Mouse (Mus musculus): ENCODE data around the gene Lsm3. TPM values are rescaled to one million over a fixed set of nuclear protein-coding genes. Genes with fewer than 3 reads are reported as not detected.
"Not testable (repeated sequence)": the region's sequence is repeated elsewhere in the genome, so short reads cannot be mapped to it uniquely, and the experiment has no call there.

Gene Lsm3
- 10 to 100 TPM; 64.6 to 68.3 TPM for total RNA-seq (2021)
- long read RNA-seq, experiment 1, transcript Lsm3-201 (4 exons, 743 nt), result major isoform, 32 of 36 reads
- long read RNA-seq, experiment 1, partial matches to known transcripts, result 3 of 36 reads
- long read RNA-seq, experiment 1, other reads (novel, unspliced or antisense), result 1 of 36 reads
- long read RNA-seq, experiment 2, transcript Lsm3-201 (4 exons, 743 nt), result major isoform, 34 of 38 reads
- long read RNA-seq, experiment 2, partial matches to known transcripts, result 2 of 38 reads
- long read RNA-seq, experiment 2, other reads (novel, unspliced or antisense), result 1 of 38 reads

DNA sequence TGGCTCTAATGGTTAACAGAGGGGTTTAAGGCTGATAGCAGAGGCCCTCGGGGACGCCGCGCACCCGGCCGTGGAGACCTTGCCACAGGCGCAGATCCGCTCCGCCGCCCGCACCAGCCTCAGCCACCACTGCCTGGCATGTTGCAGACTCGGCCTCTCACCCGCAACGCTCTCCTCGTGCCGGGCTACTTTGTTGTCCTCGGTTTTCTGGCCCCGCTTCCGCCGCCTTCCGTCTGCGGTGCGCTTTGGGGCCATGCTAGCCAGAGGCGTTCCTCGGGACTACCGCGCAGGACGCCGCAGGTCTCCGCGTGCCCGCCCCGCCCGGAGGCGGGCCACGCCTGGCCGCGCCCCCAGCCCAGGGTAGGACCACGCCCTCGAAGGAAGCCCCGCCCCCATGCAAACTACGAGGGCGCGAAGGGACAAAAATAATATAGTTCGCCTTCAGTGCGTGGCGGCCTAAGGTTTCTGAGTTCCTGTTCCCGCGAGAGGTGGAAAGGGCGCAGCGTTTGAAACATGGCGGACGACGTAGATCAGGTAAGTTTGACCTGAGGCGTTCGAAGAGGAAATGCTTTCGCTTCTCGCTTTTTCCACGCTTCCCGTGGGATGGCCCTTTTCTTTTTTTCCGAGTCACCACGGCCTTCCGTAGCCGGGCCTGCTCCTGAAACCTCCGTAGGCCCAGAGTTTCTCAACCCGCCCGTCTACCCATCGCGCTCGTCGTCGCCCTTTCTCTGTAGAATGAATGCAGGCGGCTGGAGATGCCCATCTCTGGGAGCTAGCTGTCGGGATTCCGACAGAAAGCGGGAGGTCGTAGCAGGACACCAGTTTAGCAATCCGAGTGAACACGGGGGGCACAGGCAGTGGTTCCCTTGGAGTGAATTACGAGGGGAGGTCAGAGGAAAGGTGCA lies at the start of gene Lsm3, which contains the start of gene Xpc:
Lsm3 (plus strand) TSS at position 384 of the 905 bp plus-strand sequence.
Xpc (minus strand) TSS at position 344 of the 905 bp plus-strand sequence.
- DNase-seq (ENCODE audit: low spot score in 2 of 2), result peak; percentile 93 to 97

DNA sequence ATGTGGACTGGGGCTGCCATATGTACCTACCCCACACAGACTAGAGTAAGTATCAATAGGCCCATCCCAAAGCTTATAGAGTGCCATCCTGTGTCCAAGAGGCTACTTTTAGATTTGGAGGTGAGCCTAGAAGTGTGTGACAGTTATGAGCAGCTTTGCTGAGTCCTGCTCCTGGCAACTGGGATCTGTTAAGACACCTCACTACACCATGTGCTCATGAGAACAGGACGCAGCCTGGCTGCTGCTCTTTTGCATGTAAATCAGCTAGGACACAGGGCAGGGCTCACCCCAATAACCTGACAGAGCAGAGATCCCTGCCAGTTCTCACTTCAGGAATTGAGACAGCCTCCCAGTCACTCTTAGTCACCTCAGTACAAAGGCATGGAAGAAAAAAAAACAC lies 48.6 kb upstream of the Lsm3 start:
- no peak for DNase-seq (ENCODE audit: low spot score in 2 of 2)

DNA sequence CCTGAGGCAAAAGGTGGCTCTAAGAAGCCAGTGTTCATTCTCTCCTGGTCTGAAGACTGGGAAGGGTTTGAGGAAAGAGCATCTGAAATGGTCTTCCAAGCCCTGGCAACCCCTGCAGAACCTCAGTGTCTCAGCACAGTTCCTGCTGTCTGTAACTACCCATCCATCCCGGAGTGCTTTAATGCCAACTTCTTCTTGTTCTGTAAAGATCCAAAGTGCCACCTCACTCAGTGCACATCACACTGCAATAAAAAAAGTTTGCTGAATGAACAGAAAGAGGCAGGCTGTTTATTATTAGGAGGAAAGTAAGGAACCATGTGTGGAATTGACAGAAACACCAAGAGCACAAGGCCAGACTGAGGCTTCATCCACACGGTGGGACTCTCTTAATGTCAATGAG lies 45.0 kb upstream of the Lsm3 start:
- DNase-seq (ENCODE audit: low spot score in 2 of 2), result no peak

DNA sequence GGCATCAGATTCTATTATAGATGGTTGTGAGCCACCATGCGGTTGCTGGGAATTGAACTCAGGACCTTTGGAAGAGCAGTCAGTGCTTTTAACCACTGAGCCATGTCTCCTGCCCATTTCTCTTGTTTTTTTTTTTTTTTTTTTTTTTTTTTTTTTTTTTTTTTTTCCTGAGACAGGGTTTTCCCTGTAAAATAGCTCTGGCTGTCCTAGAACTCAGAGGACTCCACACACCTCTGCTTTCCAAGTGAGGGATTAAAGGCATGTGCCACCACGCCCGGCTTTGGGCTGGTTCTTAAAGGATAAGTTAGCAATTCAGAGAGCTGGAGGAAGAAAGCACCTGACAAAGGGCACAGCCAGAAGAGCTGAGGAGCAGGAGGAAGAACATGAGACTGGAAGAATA lies 44.3 kb upstream of the Lsm3 start:
- DNase-seq (ENCODE audit: low spot score in 2 of 2), result not testable (repeated sequence)

DNA sequence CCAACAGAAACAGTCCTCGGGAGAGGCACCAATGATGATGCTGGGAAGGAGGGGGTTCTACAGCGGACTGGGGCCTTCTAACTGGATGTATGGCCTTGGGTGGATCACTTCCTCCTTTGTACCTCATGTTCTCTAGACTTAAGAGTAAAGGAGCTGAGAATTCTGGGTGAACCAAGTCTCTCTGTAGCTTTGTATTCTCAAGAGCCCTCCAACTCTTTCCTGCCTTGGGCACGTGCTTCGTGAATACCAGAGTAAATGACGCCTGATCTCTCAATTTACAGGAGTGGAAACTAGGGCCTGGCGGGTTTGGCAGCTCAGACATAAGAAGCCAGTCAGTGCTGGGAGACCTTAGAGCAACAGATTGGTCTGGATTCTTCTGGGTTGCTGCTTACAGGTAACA lies 43.4 kb upstream of the Lsm3 start:
- no peak for DNase-seq (ENCODE audit: low spot score in 2 of 2)

DNA sequence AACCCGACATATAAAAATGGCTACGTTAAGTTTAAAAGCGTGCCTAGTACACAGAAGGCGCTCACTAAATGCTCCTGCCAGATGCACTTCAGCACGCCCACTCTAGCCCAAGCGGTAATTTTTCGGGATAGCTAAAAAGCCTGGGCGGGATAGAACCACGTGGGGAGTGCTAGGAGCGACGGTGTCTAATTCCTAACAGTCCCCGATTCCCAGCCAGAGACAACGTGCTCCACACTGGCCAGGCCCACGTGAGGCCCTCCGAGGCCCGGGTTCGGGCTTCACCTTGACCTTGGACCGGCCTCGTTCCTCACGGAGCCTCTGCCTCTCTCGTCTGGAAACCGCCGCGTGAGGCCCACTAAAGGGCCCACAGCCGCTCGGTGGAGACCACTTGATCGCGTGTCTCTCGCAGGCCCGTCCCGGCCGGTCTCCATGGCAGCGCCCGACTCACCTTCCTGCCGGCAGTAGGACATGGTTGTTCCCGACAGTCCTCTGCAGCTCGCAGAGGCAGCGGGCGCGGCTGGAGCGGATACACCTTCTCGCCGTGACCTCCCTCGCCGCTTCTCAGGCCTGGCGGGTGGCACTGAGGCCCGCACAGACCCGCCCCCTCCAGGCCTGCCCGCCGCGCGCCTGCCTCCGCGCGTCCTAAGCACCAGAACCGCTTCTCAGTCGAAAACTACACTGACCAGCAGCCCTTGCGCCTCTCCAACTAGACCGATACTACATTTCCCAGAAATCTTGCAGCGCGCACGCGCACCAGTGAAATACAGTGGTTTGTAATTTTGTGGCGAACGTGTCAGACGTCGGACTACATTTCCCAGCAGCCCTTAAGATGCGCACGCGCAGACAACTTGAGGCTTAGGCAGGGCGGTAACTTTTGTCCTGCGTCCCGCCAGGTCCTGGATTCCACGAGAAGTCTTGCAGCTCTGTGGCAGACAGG lies 42.6 kb upstream of the Lsm3 start, which contains the start of the genes Chchd4 and Tmem43:
Chchd4 (minus strand) TSS at position 679 of the 937 bp plus-strand sequence.
Tmem43 (plus strand) TSS at position 836 of the 937 bp plus-strand sequence.
- peak; percentile 92 to 98 for DNase-seq (ENCODE audit: low spot score in 2 of 2)

DNA sequence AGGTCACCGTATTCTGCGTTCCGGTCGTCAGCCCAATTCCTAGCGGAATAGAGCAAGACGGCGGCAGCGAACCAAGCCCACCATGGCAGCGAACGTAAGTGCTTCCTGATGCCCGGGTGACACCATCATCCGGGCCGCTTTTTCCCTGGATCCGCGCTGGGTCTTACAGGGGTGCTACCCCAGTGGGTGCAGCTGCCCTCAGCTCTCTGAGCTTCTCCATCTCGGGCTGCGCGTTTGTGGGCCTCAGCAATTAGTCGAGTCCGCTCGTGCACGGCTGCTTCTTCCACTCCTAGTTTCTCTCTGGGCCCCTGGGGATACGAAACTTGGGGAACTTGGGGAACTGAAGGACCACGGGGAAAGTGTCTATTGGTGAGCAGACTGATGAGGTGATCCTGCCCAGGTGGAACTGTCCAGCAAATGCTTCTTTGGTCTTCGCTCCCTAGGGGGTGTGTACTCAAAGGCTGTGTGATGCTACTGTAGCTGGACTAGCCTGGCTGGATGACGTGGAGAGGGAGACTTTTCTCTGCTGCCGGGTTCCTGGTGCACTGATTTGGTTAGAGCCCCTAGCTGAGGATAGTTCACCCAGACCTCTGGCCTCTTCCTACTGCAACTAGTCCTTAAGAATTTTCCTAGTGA lies 41.8 kb upstream of the Lsm3 start:
- no peak for DNase-seq (ENCODE audit: low spot score in 2 of 2)

DNA sequence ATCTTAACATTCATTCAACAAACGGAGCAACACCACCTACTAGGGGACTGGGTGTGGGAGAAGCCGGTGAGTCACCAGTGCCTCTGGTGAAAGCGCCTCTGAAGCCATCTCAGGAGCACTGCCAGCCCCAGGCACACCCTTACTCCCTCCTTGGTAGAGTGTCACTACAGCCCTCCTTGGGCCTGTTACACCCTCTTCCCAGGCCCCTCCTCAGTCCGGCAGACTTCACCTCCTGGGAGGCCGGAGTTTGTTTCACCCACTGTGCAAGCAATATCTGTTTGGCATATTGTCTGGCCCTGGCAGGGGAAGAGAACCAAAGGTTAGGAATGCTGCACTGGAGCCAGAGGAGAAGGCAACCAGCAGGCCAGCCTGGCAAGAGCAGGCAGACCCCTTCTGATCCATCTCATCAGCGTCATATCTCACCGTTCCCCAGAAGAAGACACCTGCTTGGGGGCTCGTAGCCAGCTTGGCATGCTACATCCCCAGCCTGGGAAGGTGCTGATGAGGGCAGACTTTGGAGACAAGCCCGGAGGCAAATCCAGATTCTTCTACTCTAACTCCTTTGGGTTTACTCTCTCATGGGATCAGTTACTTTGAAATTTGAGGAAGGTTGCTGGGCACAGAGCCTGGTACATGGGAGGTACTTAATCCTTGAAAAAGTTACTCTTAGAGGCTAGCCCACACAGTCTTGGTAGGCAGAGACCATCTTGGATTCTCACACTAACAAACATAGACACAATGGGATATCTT lies 41.1 kb upstream of the Lsm3 start:
- DNase-seq (ENCODE audit: low spot score in 2 of 2), result no peak

DNA sequence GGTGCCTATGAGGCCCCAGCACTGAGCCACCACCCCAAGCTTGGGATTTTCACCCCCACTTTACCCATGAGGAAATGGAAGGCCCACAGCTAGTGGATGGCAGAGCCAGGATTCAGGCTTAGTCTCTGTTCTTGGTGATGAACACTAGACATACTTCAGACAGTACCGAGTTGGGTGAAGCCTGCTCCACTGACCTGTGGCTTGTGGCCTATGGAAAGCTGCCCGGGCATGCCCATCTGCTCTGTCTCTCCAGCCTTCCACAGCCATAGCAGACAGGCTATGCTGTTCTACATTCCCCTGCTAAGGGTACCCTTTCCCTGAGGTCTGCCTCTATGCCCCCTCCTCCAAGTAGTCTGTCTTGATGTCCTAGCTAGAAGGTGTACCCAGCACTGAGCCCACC lies 39.2 kb upstream of the Lsm3 start:
- no peak for DNase-seq (ENCODE audit: low spot score in 2 of 2)

DNA sequence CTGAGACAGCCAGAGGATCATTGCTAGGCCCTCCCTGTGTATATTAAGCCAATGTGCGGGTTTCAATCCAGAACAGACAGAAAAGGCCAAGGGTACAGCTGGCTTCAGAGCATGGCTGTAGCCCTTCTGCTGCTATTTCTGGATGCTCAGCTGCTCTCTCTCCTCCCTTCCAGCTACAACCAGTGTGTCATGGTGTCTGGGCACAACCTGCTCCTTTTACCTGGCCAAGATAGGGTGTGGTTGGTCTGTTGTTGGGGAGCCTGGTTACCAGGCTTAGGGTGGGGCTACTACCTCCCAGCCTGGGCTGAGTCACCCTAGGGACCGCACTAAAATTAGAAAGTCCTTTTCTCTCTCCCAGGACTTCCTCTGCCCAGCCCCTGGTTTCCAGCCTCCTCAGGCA lies 32.4 kb upstream of the Lsm3 start:
- DNase-seq (ENCODE audit: low spot score in 2 of 2), result no peak

DNA sequence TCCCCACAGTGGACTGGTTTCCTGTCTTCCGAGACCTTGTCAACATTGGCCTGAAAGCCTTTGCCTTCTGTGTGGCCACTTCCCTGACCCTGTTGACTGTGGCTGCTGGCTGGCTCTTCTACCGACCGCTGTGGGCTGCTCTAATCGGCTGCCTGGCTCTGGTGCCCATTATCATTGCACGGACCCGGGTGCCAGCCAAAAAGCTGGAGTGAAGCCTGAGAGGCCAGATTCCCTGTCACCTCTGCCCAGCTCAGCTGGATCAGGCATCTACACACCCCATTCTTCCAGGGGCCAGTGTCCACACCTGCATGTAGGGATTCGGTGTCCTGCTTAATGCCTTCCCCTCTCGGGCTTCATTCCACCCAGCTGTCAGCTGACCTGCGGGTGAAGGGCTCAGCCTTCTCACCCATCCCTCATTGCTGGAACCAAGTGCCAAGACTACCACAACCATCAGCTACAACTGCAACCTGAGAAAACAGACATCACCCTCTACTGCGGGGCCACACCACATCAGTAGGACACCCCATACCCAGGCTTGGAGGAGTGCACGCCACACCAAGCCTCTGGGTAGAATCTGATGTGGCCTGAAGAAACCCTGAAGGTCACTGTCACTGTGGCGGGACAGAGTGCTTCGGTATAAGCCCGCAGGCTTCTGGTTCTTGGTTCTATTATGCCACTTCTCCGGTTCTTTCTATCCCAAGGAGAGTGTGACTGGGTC lies 28.8 kb upstream of the Lsm3 start:
- no peak for DNase-seq (ENCODE audit: low spot score in 2 of 2)

DNA sequence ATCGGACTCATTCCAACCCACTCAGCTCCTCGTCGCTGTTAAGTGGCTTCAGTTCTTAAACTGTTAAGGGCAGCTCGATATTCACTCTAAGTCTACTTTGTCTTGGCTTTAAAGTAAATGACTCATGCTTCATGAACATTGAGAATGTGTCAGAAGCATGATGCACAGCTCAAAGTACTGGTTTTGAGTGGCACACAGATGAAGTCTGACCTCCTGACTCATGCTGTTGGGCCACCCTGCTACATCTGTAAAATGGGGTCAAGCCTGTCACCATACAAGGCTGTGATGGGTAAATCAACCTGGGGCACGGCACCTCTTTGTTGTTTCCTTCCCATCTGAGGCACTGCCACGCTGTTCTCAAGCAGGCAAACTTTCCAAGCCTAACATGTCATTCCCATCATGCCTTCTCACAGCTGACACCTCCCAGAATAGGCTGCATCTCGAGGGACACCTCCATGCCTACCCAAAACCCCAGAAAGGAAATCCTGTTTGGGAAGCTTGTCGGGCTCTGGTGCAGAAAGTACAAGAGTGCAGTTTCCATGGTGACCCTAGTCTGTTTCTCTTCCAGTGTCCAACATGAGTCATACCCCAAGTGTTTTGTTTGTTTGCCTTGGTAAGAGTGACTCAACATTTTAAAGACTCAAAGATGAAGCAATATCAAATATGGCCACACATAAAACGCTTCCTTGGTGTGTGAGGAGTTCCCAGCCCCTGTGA lies 27.1 kb upstream of the Lsm3 start:
- peak in 1 of 2 experiments; percentile 28 for DNase-seq (ENCODE audit: low spot score in 2 of 2)

DNA sequence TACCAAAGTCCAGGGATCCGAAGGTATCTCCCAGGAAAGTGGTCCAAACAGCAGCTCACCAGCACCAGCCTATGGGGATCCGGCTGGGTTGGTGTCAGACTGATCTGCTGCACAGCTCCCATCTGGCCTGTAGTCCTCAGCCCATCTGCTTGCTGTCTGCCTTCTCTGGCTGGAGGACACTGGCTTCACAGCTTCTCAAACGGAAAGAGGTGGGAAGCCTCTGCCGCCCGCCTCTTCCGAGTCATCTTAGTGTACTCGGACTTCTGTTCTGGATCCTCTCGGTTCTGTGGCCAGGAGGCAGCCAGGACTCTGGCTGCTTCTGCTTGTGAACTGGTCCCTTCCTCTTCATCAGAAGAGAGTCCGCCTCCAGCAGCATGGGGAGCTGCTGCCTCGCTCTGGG lies 25.9 kb upstream of the Lsm3 start:
- DNase-seq (ENCODE audit: low spot score in 2 of 2), result no peak

DNA sequence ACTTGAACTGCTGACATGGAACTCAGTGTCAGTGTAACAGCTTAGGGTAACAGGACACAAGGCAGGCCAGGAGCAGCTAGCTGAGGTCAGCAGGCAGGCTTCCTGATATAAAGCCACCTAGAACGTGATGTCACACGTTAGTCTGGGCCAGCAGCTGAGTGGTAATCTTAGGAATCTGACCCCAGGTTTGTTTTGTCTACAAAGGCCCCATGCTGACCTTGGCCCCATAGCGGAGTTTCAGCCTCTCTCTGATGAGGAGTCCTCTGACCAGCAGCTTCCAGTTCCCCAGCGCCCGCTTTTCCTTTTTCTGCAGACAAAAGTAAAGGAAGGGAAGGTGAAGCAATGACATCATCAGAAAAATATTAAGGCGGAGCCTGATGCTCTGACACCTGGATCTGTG lies 24.7 kb upstream of the Lsm3 start:
- DNase-seq (ENCODE audit: low spot score in 2 of 2), result no peak

DNA sequence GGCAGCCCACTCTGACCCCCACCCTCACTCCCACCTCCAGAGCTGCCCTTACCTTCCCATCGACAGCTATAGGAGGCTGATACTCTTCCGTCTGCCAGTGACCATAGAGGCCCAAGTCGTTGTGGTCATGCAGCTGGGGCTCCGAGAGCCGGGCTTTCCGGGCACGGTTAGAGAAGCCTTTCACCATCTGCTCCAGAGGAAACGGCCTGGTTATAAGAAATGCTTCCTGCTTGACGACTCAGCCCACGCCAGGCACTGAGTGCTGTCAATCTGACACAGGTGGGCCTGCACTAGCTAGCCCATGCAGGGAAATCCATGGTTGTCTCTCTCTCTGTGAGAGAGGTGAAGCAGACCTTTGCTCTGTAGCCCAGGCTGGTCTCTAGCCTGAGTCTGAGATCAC lies 22.7 kb upstream of the Lsm3 start:
- DNase-seq (ENCODE audit: low spot score in 2 of 2), result no peak

DNA sequence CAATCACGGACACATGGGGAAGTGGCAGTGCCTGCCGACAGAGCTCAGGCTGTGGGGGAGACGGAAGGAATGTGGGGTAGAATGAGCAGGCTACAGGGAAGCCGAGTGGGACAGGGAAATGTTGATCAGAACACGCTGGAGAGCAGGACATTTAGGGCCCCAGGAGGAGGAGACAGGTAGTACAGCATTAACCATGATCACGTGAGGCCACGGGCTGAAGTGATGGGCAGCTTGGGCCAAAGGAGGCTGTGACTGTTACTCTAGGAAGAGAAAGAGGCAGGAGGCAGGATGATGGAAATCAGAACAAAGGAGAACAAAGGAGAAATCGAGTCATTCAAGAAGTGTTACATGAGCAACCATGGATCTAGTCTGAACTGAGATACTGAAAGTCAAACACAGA lies 21.2 kb upstream of the Lsm3 start:
- no peak for DNase-seq (ENCODE audit: low spot score in 2 of 2)

DNA sequence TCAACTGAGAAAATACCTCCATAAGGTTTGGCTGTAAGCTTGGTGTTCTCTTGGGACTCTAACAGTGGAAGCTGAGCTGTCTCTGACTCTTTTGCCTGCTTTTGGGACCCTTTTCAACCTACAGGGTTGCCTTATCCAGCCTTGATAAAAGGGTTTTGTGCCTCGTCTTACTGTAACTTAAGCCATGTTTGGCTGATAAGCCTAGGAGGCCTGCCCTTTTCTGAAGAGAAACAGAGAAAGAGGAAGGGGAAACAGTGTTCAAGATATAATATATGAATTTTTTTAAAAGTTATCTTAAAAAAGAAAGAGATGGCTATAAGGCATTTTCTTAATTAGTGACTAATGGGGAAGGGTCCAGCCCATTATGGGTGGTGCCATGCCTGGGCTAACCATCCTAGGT lies 12.4 kb upstream of the Lsm3 start:
- no peak for DNase-seq (ENCODE audit: low spot score in 2 of 2)

DNA sequence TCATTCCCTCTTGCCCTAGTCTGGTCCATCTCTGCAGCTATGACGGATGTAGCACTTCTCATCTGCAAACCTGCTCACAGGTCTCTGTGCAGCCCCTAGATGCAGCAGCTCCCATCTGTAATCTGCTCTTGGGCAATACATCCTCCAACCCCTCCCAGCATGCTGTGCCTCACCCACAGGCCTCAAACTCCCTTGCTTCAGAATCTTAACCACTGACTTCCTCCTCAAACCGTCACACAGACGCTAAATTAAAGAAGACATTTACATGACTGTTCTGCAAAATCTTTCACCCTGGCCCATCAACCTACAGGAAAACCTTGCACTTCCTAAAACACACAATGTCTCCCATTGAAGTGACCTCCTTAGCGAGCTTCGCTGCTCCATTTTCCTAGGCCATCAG lies 9.7 kb upstream of the Lsm3 start:
- no peak for DNase-seq (ENCODE audit: low spot score in 2 of 2)

DNA sequence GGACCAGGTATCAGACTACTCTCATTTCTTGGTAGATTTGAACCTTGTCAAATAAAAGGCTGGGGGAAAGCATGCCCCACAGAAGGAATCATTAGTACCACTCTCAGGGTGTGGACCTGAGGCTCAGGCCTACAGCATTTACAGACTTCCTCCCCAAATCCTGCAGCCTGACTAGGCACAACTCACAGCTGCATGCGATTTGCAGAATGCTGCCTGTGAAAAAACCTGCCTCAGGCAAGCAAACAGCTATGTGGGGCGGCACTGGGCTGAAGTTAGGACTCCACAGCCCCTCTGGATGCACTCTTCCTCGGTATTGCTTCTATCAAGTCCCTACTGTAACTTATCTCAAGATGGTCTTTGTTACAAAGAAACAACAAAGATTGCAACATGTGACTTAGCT lies 7.7 kb upstream of the Lsm3 start:
- DNase-seq (ENCODE audit: low spot score in 2 of 2), result no peak

Data from gastrocnemius, postnatal 4 days (tissue).